Mouse (Mus musculus) hindbrain, embryonic 14.5 days (tissue): Measurements from ENCODE around the gene Ranbp9. TPM values are rescaled to one million over a fixed set of nuclear protein-coding genes. Genes with fewer than 3 reads are reported as not detected.

Source experiments
- ATAC-seq: fragments of 200-750 bp; cut with Nextera tagmentation; 2 replicates; pipeline ENCODE4 v1.8.0; 2017; ENCODE audit warnings: moderate number of reproducible peaks, mild to moderate bottlenecking, moderate TSS enrichment, moderate library complexity; ENCODE audit not compliant: low FRiP score
- DNase-seq: peaks from one replicate; pipeline ENCODE4 v3.0.0-alpha.2; 2015; ENCODE audit warnings: low spot score
- H3K27ac ChIP-seq: fragments of 300-500 bp; sonication (generic); 2 replicates; pipeline ENCODE4 v1.5.1; 2014; ENCODE audit warnings: mild to moderate bottlenecking, moderate library complexity
- H3K27me3 ChIP-seq: fragments of 300-500 bp; sonication (generic); 2 replicates; pipeline ENCODE4 v1.6.1; 2014; ENCODE audit warnings: mild to moderate bottlenecking, low read length, mixed read lengths; ENCODE audit not compliant: control insufficient read depth, insufficient read depth
- H3K36me3 ChIP-seq: fragments of 300-500 bp; sonication (generic); replicated peaks from 2 replicates; pipeline ENCODE4 v1.6.1; 2014; ENCODE audit not compliant: control insufficient read depth, insufficient read depth
- H3K4me1 ChIP-seq: fragments of 300-500 bp; sonication (generic); replicated peaks from 2 replicates; pipeline ENCODE4 v1.6.1; 2014; ENCODE audit warnings: antibody characterized with exemption, low read length, mixed read lengths; ENCODE audit not compliant: control insufficient read depth, insufficient read depth
- H3K4me2 ChIP-seq: fragments of 300-500 bp; sonication (generic); replicated peaks from 2 replicates; pipeline ENCODE4 v1.6.1; 2014; ENCODE audit warnings: mild to moderate bottlenecking, moderate library complexity
- H3K4me3 ChIP-seq: fragments of 300-500 bp; sonication (generic); replicated peaks from 2 replicates; pipeline ENCODE4 v1.5.1; 2014; ENCODE audit warnings: mild to moderate bottlenecking, low read length
- H3K9ac ChIP-seq: fragments of 300-500 bp; sonication (generic); 2 replicates; pipeline ENCODE4 v1.6.1; 2014
- H3K9me3 ChIP-seq: fragments of 300-500 bp; sonication (generic); 2 replicates; pipeline ENCODE4 v1.6.1; 2016; ENCODE audit warnings: low read length; ENCODE audit not compliant: control insufficient read depth
- whole genome bisulfite sequencing: fragments of 180-500 bp; shearing (Covaris S2); extraction: QIAGEN DNeasy Blood & Tissue Kit; methylation state at CpG from one replicate; pipeline ENCODE4 v1.1.7; 2014; 5-methylcytosine and 5-hydroxymethylcytosine counted together
- polyA plus RNA-seq: library from polyadenylated mRNA; unstranded; fragments of >200 nt; fragmentation: Nextera tagmentation; extraction: Ambion mirVana; gene quantifications from 2 replicates; pipeline ENCODE4 v1.2.1, GENCODE M21; 2014

Ranbp9 gene
- polyA plus RNA-seq: 14.8 and 16.8 TPM in 2 replicates

DNA sequence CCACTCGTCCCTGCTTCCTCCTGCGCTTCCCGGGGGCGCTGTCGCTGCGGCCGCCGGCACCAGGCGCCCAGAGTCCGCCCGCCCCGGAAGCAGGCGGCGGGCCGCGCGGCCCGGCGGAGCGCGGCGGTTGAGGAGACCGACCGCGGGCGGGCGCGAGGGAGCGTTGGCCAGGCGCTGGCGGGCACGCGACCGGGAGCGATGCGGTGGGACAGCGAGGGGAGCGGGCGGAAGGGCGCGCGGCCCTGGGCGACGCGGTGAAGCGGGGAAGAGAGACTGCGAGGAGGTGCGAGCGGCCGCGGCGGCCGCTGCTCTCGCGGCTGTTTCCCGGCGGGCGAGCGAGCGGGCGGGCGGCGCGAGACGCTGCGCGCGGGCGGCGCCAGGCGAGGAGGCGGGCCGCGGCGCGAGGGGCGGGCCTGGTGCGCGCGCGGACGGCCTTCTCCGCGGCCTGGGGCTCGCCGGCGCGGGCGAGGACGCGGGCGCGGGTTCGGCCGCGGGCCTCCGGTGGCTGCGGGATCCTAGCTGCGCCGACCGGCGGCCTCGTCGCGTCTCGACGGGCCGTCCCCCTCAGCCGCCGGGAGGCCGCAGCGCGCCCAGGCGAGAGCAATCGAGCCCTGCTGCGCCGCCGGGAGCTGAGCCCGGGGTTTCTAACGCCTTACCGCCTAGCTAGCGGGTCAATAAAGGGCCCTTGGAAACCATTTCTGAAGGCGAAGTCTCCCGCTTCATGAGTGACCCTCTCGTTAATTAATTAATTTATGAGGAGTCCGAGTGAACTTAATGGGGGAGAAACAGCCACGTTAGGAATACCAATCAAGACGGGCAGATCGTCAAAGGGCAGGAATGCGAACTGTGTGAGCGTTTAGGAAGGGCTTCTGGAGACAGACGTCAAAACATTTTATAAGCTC, at the start of gene Ranbp9:
Gene Ranbp9 (minus strand): TSS at position 326 of the 902 bp plus-strand sequence.
- Histone ChIP-seq H3K27ac (peak within 1 kb of the TSS; percentile 99), H3K9ac (peak within 1 kb of the TSS; percentile 99), H3K4me3 (peak within 1 kb of the TSS; percentile 96), H3K36me3 (no peaks in the 10 kb centered on the region), H3K4me2 (peak within 1 kb of the TSS; percentile 59), H3K27me3 (no peaks in the 10 kb centered on the region), H3K9me3 (no peaks in the 10 kb centered on the region), H3K4me1 (peaks cover 33% of the 10 kb centered on the region)
- WGBS: under 1% methylated on average over 103 of the region's 132 CpGs
- DNase-seq (peak; percentile 81), ATAC-seq (peak; percentile 88)

DNA sequence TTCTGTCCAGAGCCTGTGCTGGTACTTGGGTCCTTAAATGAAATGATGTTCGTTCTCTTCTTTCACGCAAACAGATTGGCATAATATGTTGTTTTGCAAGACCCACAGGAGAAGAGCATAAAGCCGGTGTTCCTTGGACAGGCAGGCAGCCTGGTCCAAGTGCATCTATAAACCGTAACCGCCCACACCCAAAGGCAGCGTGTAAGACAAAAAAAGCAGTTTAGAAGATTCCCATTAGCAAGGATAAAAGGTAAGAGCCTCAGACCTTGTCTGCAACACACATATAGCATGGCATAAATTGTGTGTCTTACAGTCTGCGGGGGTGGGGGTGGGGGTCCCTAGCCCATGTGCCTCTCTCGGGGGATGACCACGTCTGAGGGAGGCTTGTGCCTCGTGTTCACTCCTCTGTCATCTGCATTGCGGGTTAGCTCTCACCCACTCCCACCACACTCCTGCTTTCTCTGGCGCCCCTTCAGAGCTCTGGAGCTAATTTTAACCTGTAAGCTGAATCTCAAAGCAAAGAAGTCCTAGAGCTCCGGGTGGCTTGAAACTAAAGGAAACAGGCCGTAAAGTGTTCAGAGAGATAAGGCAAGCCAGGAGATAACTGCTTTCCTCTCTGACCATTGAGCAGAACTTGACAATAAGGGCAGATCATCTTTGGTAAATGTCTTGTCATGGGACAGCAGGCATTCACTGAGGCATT, 49.2 kb upstream of the Ranbp9 start:
- 53% methylated on average over 14 of the region's 14 CpGs for WGBS
- Histone ChIP-seq H3K27ac (peak overlapping the region; percentile 74), H3K27me3 (no peaks in the 10 kb centered on the region), H3K4me1 (peaks cover 30% of the 10 kb centered on the region), H3K4me2 (no peak overlapping the region; the same call in 1 of the 2 replicates), H3K4me3 (no peak overlapping the region), H3K36me3 (no peaks in the 10 kb centered on the region), H3K9me3 (no peaks in the 10 kb centered on the region), H3K9ac (no peak overlapping the region)
- ATAC-seq: no peak
- DNase-seq: no peak

DNA sequence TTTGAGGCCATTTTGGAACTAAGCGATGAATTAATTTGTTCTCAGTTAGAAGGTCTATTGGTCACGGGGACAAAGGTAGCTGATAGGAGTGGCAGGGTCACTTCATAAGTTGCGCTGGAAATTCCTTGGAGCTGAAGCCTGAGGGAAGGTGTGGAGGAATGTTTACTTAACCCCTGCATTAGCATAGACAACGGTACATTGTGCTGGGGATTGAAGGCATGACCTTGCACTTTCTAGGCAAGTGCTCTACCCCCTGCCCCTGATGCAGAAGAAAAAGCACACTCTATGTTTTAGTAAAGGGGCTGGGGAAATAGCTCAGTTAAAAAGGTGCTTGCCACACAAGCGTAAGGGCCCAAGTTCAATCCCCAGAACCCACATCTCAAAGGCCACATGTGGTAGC, 45.2 kb upstream of the Ranbp9 start:
- peaks cover 23% of the 10 kb centered on the region for H3K4me1 ChIP-seq
- WGBS: 84% methylated on average over 5 of the region's 5 CpGs
- ATAC-seq: no peak
- no peak overlapping the region for H3K9ac ChIP-seq
- no peak overlapping the region for H3K4me2 ChIP-seq
- no peak overlapping the region for H3K4me3 ChIP-seq
- no peak overlapping the region for H3K27ac ChIP-seq
- H3K27me3 ChIP-seq: no peaks in the 10 kb centered on the region
- no peaks in the 10 kb centered on the region for H3K9me3 ChIP-seq
- DNase-seq: no peak
- no peaks in the 10 kb centered on the region for H3K36me3 ChIP-seq

DNA sequence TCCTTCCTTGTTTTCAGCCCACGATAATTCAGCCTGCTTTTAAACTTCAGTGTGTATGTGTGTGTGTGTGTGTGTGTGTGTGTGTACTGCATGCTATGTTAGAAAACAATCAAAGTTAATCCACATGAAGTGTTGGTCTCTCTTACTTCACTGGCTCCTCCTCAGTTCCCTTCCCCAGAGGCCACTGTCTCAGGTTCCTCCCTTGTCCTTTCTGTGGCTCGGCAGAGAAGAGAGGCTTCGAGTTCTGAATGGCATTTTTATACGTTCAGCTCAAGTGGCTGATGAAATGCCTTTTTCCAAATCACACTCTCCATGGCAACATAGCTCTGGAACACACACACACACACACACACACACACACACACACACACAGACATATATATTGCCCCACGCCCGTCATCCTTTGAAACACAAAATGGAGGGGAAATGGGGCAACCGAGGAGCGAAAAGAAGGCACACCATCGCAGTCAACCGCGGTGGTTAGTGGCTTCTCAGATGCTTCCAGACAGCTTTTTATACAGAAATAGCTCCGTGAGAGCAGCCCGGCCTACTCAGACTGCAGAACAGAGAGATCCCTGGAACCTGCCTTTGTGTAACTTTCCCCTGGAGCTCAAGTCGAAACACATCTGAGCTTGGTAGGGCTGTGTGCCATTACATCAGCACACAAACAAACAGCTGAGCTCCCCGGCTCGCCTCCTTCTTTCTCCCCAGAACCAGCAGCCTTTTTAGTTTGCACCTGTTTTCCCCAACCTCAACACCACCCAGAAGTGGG, 44.5 kb upstream of the Ranbp9 start:
- WGBS: 50% methylated on average over 16 of the region's 16 CpGs
- H3K27ac ChIP-seq: peak overlapping the region; percentile 62

DNA sequence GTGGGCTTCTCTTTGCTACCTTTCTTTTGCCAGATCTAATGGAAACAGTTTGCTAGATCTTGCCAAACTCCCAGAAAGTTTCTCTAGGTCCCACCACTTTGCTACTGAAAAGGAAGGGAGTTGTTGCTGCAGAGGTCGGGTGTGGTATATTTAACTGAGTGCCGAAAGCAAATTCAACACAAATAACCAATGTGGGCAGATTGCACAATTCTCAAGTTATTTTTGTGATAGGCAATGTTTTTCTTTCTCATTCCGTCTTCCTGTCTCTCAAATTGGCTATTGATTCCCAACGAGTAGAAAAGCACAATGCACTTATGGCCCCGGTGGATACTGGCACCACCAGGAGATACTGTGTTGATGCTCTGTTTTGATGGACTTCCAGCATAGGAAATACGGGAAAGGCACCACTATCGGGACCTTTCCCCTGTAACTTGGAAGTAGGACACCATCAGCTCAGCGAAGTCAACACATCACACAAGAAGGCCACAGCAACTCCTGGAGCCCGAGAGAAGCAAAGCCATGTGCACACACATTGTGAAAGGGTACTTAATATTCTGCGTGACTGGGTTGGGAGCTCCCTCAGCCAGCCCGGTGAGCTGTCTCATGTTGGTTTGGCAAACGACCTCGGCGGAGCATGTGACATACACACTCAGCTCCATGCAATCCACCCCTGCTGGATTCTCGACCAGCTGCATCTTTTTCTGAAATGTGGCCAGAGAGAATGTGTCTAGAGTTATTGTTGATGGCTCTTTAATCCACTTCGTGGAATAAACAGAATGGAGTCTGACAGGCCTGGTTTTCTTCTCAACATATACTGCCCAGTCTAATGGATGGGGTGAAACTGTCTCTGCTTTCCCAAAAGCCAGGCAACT, 43.6 kb upstream of the Ranbp9 start:
- H3K4me3 ChIP-seq: no peak overlapping the region
- DNase-seq (no peak), ATAC-seq (peak; percentile 53; the same call in 1 of the 2 replicates)
- WGBS: 52% methylated on average over 16 of the region's 16 CpGs
- no peak overlapping the region for H3K9ac ChIP-seq
- no peaks in the 10 kb centered on the region for H3K9me3 ChIP-seq
- no peaks in the 10 kb centered on the region for H3K27me3 ChIP-seq
- H3K27ac ChIP-seq: peak overlapping the region; percentile 62; the same call in 1 of the 2 replicates
- peaks cover 11% of the 10 kb centered on the region for H3K4me1 ChIP-seq
- H3K4me2 ChIP-seq: no peak overlapping the region
- H3K36me3 ChIP-seq: no peaks in the 10 kb centered on the region

More for the DNA sequence above, 44.5 kb upstream of the Ranbp9 start:
- Histone ChIP-seq H3K9me3 (no peaks in the 10 kb centered on the region), H3K27me3 (no peaks in the 10 kb centered on the region), H3K4me1 (peaks cover 16% of the 10 kb centered on the region), H3K4me3 (no peak overlapping the region), H3K4me2 (no peak overlapping the region), H3K36me3 (no peaks in the 10 kb centered on the region), H3K9ac (no peak overlapping the region)
- ATAC-seq (peak; percentile 31; the same call in 1 of the 2 replicates), DNase-seq (no peak)

DNA sequence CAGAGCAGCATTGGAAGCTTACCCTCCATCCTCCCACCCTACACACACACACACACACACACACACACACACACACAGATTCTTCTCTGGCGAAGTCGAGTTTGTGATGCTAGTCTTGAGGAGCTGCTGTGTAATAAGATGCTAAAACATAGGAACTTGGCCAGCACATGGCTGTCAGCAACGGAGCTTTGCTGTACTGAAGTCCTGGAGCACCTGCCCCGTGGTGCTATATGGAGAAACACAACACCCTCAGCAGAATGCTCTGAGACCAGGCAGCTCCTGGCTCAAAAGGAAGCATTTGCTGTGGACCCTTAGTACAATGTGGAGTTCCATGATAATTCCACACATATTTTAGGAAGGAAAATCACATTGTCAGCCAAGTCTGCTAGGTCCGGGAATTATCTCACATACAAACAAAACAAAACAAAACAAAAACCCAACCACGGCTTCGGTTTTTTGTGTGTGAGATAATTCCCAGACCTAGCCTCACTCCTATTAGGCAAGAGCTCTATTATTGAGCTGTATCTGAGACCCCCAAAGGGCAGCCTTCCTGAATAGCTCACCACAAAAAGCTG, 42.9 kb upstream of the Ranbp9 start:
- no peak for ATAC-seq
- H3K4me1 ChIP-seq: peaks cover 11% of the 10 kb centered on the region
- H3K4me2 ChIP-seq: no peak overlapping the region
- H3K4me3 ChIP-seq: no peak overlapping the region
- H3K9me3 ChIP-seq: no peaks in the 10 kb centered on the region
- DNase-seq: no peak
- no peak overlapping the region for H3K9ac ChIP-seq
- no peaks in the 10 kb centered on the region for H3K27me3 ChIP-seq
- H3K36me3 ChIP-seq: no peaks in the 10 kb centered on the region
- 62% methylated on average over 7 of the region's 7 CpGs for WGBS
- no peak overlapping the region for H3K27ac ChIP-seq

DNA sequence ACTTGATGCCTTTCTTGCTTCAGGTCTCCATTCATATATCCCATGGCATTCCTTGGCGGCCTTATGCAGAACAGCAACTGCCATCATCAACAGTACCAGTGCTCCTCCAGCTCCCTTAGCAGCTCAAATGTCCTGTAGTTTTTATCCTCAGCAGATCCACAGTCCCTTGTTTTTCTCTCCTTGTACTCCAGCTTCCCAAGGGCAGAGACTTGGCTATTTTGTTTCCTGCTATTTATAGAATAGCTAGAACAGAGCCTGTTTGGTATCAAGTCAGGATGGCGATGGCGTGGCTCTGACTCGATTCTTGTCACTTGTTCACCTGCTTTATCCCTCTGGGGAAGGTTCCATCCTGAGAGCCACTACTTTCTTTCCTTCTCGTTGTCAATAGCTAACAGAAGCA, 40.9 kb upstream of the Ranbp9 start:
- no peaks in the 10 kb centered on the region for H3K36me3 ChIP-seq
- no peak for DNase-seq
- ATAC-seq: no peak
- 93% methylated on average over 5 of the region's 5 CpGs for WGBS
- H3K9me3 ChIP-seq: no peaks in the 10 kb centered on the region
- no peak overlapping the region for H3K9ac ChIP-seq
- no peak overlapping the region for H3K4me2 ChIP-seq
- H3K27ac ChIP-seq: no peak overlapping the region
- H3K4me3 ChIP-seq: no peak overlapping the region
- no peaks in the 10 kb centered on the region for H3K27me3 ChIP-seq
- peaks cover 11% of the 10 kb centered on the region for H3K4me1 ChIP-seq

GRCm38 (mm10) chr13:43519251-43519650, 38.2 kb upstream of the Ranbp9 start:
- H3K4me2 ChIP-seq: no peak overlapping the region
- H3K27ac ChIP-seq: no peak overlapping the region
- H3K36me3 ChIP-seq: no peaks in the 10 kb centered on the region
- ATAC-seq (no peak), DNase-seq (no peak)
- 88% methylated on average over 6 of the region's 6 CpGs for WGBS
- no peak overlapping the region for H3K9ac ChIP-seq
- H3K4me1 ChIP-seq: no peaks in the 10 kb centered on the region
- H3K9me3 ChIP-seq: no peaks in the 10 kb centered on the region
- no peak overlapping the region for H3K4me3 ChIP-seq
- H3K27me3 ChIP-seq: no peaks in the 10 kb centered on the region
